Mouse (Mus musculus) heart, embryonic 11.5 days (tissue): ENCODE data around the gene Lyzl6. TPM values are rescaled to one million over a fixed set of nuclear protein-coding genes. Genes with fewer than 3 reads are reported as not detected.
A peak's percentile ranks its signal among the peaks of the same experiment; 100 is the strongest.

ENCODE experiments used
- ATAC-seq: fragments of 200-750 bp; cut with Nextera tagmentation; replicated peaks from 2 replicates; pipeline ENCODE4 v1.8.0; 2017; ENCODE audit warnings: moderate library complexity; ENCODE audit not compliant: insufficient number of reproducible peaks, low FRiP score, low TSS enrichment
- H3K27ac ChIP-seq: fragments of 300-500 bp; sonication (generic); 2 replicates; pipeline ENCODE4 v1.5.1; 2014; ENCODE audit warnings: mild to moderate bottlenecking, low read depth, low read length
- H3K27me3 ChIP-seq: fragments of 300-500 bp; sonication (generic); 2 replicates; pipeline ENCODE4 v1.6.1; 2014; ENCODE audit warnings: mild to moderate bottlenecking, low read length, mixed read lengths; ENCODE audit not compliant: control insufficient read depth, insufficient read depth
- H3K36me3 ChIP-seq: fragments of 300-500 bp; sonication (generic); 2 replicates; pipeline ENCODE4 v1.6.1; 2014; ENCODE audit warnings: mild to moderate bottlenecking, low read length, moderate library complexity, mixed read lengths; ENCODE audit not compliant: control insufficient read depth, insufficient read depth
- H3K4me1 ChIP-seq: fragments of 300-500 bp; sonication (generic); 2 replicates; pipeline ENCODE4 v1.6.1; 2014; ENCODE audit warnings: low read length; ENCODE audit not compliant: control insufficient read depth, insufficient read depth
- H3K4me2 ChIP-seq: fragments of 300-500 bp; sonication (generic); 2 replicates; pipeline ENCODE4 v1.6.1; 2014; ENCODE audit warnings: mild to moderate bottlenecking, moderate library complexity
- H3K4me3 ChIP-seq: fragments of 300-500 bp; sonication (generic); 2 replicates; pipeline ENCODE4 v1.5.1; 2014; ENCODE audit warnings: low read depth, low read length
- H3K9ac ChIP-seq: fragments of 300-500 bp; sonication (generic); 2 replicates; pipeline ENCODE4 v1.6.1; 2014; ENCODE audit warnings: mild to moderate bottlenecking, low read depth, low read length, moderate library complexity
- H3K9me3 ChIP-seq: fragments of 300-500 bp; sonication (generic); replicated peaks from 2 replicates; pipeline ENCODE4 v1.6.1; 2016; ENCODE audit warnings: low read length; ENCODE audit not compliant: control insufficient read depth
- WGBS: fragments of 180-500 bp; shearing (Covaris S2); extraction: QIAGEN DNeasy Blood & Tissue Kit; methylation state at CpG from one replicate; pipeline ENCODE4 v1.1.7; 2014; ENCODE audit not compliant: insufficient replicate concordance; 5-methylcytosine and 5-hydroxymethylcytosine counted together
- polyA plus RNA-seq: library from polyadenylated mRNA; unstranded; fragments of >200 nt; fragmentation: Nextera tagmentation; extraction: Ambion mirVana; gene quantifications from 2 replicates; pipeline ENCODE4 v1.2.1, GENCODE M21; 2014

The Lyzl6 gene
- polyA plus RNA-seq, 1 experiment from 2014 or later = not detected

GRCm38 (mm10) chr11:103665695-103666094, 27.0 kb upstream of the Lyzl6 start:
- no peak overlapping the region for H3K4me3 ChIP-seq
- no peaks in the 10 kb centered on the region for H3K36me3 ChIP-seq
- H3K4me2 ChIP-seq = no peak overlapping the region
- H3K9me3 ChIP-seq = no peaks in the 10 kb centered on the region
- 0 out of 2 replicates have a peak, but pooled peaks cover 2% of the 10 kb centered on the region for H3K4me1 ChIP-seq
- peaks cover 14% of the 10 kb centered on the region for H3K27me3 ChIP-seq
- no peak for ATAC-seq
- 53% methylated on average over 1 of the region's 1 CpGs for WGBS
- no peak overlapping the region for H3K27ac ChIP-seq
- H3K9ac ChIP-seq = no peak overlapping the region

GRCm38 (mm10) chr11:103663119-103663518, 24.4 kb upstream of the Lyzl6 start:
- Histone ChIP-seq H3K27me3 (peaks cover 14% of the 10 kb centered on the region), H3K9ac (no peak overlapping the region), H3K4me3 (no peak overlapping the region), H3K4me1 (0 out of 2 replicates have a peak, but pooled peaks cover 2% of the 10 kb centered on the region), H3K36me3 (no peaks in the 10 kb centered on the region), H3K9me3 (no peaks in the 10 kb centered on the region), H3K4me2 (no peak overlapping the region), H3K27ac (no peak overlapping the region)
- WGBS = 81% methylated on average over 8 of the region's 8 CpGs
- ATAC-seq = no peak

GRCm38 (mm10) chr11:103662546-103662945, 23.9 kb upstream of the Lyzl6 start:
- H3K4me1 ChIP-seq = 0 out of 2 replicates have a peak, but pooled peaks cover 2% of the 10 kb centered on the region
- 77% methylated on average over 5 of the region's 5 CpGs for WGBS
- no peak overlapping the region for H3K4me3 ChIP-seq
- H3K27me3 ChIP-seq = peaks cover 14% of the 10 kb centered on the region
- H3K9ac ChIP-seq = no peak overlapping the region
- H3K36me3 ChIP-seq = no peaks in the 10 kb centered on the region
- no peak overlapping the region for H3K4me2 ChIP-seq
- no peak for ATAC-seq
- no peak overlapping the region for H3K27ac ChIP-seq
- no peaks in the 10 kb centered on the region for H3K9me3 ChIP-seq

GRCm38 (mm10) chr11:103661863-103662262, 23.2 kb upstream of the Lyzl6 start:
- no peak overlapping the region for H3K9ac ChIP-seq
- peaks cover 11% of the 10 kb centered on the region for H3K27me3 ChIP-seq
- ATAC-seq = no peak
- 58% methylated on average over 4 of the region's 4 CpGs for WGBS
- H3K4me1 ChIP-seq = 0 out of 2 replicates have a peak, but pooled peaks cover 2% of the 10 kb centered on the region
- no peaks in the 10 kb centered on the region for H3K36me3 ChIP-seq
- no peak overlapping the region for H3K4me2 ChIP-seq
- no peak overlapping the region for H3K4me3 ChIP-seq
- no peaks in the 10 kb centered on the region for H3K9me3 ChIP-seq
- no peak overlapping the region for H3K27ac ChIP-seq

GRCm38 (mm10) chr11:103658189-103658588, 19.5 kb upstream of the Lyzl6 start:
- Histone ChIP-seq H3K9me3 (no peaks in the 10 kb centered on the region), H3K4me2 (no peak overlapping the region), H3K4me1 (no peaks in the 10 kb centered on the region), H3K36me3 (no peaks in the 10 kb centered on the region), H3K9ac (no peak overlapping the region), H3K4me3 (no peak overlapping the region), H3K27ac (no peak overlapping the region), H3K27me3 (peaks cover 28% of the 10 kb centered on the region)
- WGBS = 80% methylated on average over 7 of the region's 7 CpGs
- no peak for ATAC-seq

GRCm38 (mm10) chr11:103656520-103656919, 17.8 kb upstream of the Lyzl6 start:
- Histone ChIP-seq H3K4me2 (no peak overlapping the region), H3K9ac (no peak overlapping the region), H3K27ac (no peak overlapping the region), H3K36me3 (no peaks in the 10 kb centered on the region), H3K9me3 (no peaks in the 10 kb centered on the region), H3K4me3 (no peak overlapping the region), H3K4me1 (no peaks in the 10 kb centered on the region), H3K27me3 (peaks cover 44% of the 10 kb centered on the region)
- no peak for ATAC-seq
- 4% methylated on average over 3 of the region's 3 CpGs for WGBS

GRCm38 (mm10) chr11:103653359-103653965, 14.8 kb upstream of the Lyzl6 start:
- 56% methylated on average over 10 of the region's 10 CpGs for WGBS
- Histone ChIP-seq H3K9me3 (no peaks in the 10 kb centered on the region), H3K9ac (no peak overlapping the region), H3K4me3 (no peak overlapping the region), H3K36me3 (no peaks in the 10 kb centered on the region), H3K4me1 (peaks cover 9% of the 10 kb centered on the region), H3K27me3 (peaks cover 75% of the 10 kb centered on the region), H3K4me2 (no peak overlapping the region), H3K27ac (no peak overlapping the region)
- ATAC-seq = no peak

- H3K9me3 ChIP-seq = no peaks in the 10 kb centered on the region
- peaks cover 89% of the 10 kb centered on the region for H3K27me3 ChIP-seq
- no peak overlapping the region for H3K4me2 ChIP-seq
- ATAC-seq = no peak
- H3K4me1 ChIP-seq = peaks cover 9% of the 10 kb centered on the region
- 73% methylated on average over 6 of the region's 6 CpGs for WGBS
- H3K27ac ChIP-seq = no peak overlapping the region
- no peaks in the 10 kb centered on the region for H3K36me3 ChIP-seq
- no peak overlapping the region for H3K4me3 ChIP-seq
- H3K9ac ChIP-seq = no peak overlapping the region
Measured at GRCm38 (mm10) chr11:103651426-103651825, 12.7 kb upstream of the Lyzl6 start.

- H3K27me3 ChIP-seq = peaks cover 82% of the 10 kb centered on the region
- ATAC-seq = no peak
- peak overlapping the region; percentile 44 for H3K4me3 ChIP-seq
- H3K9ac ChIP-seq = no peak overlapping the region
- no peak overlapping the region for H3K27ac ChIP-seq
- peaks cover 9% of the 10 kb centered on the region for H3K4me1 ChIP-seq
- peak overlapping the region; percentile 72 for H3K4me2 ChIP-seq
- under 1% methylated on average over 37 of the region's 37 CpGs for WGBS
- H3K36me3 ChIP-seq = no peaks in the 10 kb centered on the region
- H3K9me3 ChIP-seq = no peaks in the 10 kb centered on the region
Measured at GRCm38 (mm10) chr11:103649983-103650493, 11.3 kb upstream of the Lyzl6 start.
